Mouse (Mus musculus): ENCODE measurements at regions not wholly inside any gene's neighbourhood (a gene's known extent, or its start where the extent isn't known, plus 50 kb on each side); places are given as distances from the start of the nearest gene placed in this dataset.

- DNase-seq (ENCODE audit: low spot score in 2 of 2), result peak in 1 of 2 experiments; percentile 2
These were observed 544.5 kb downstream of the H2afb1 start for GRCm38 (mm10) chrX:117559063-117559462.

All from left cerebral cortex, adult 18-20 months (tissue).